Mouse (Mus musculus) intestine, embryonic 14.5 days (tissue): Measurements from ENCODE around the gene Nudt2. TPM values are rescaled to one million over a fixed set of nuclear protein-coding genes. Genes with fewer than 3 reads are reported as not detected.

Experiments used
- polyA plus RNA-seq: library from polyadenylated mRNA; unstranded; fragments of >200 nt; fragmentation: Nextera tagmentation; extraction: Ambion mirVana; gene quantifications from 2 replicates; pipeline ENCODE4 v1.2.1, GENCODE M21; 2014

Nudt2 gene
- polyA plus RNA-seq, 1 experiment from 2014 or later: 58.7 TPM

Other genes starting within 250 kb of the Nudt2 start
- 55.1 TPM in 2 replicates for gene Ubap2, start 190.0 kb upstream of the Nudt2 start, polyA plus RNA-seq
- 44.2 and 44.9 TPM in 2 replicates for gene Dcaf12, start 150.3 kb upstream of the Nudt2 start, polyA plus RNA-seq
- gene Ubap1, start 116.2 kb upstream of the Nudt2 start, polyA plus RNA-seq: 50.5 and 54.8 TPM in 2 replicates
- 5.9 and 7.4 TPM in 2 replicates for gene Kif24, start 264 bp upstream of the Nudt2 start, polyA plus RNA-seq
- gene AI464131, start 37.9 kb downstream of the Nudt2 start, polyA plus RNA-seq: 6.1 and 6.9 TPM in 2 replicates
- 0.61 and 0.83 TPM in 2 replicates for gene 1110017D15Rik, start 52.2 kb downstream of the Nudt2 start, polyA plus RNA-seq
- 2.2 TPM in 2 replicates for gene Fam219a, start 104.4 kb downstream of the Nudt2 start, polyA plus RNA-seq
- gene Dnaic1, start 104.6 kb downstream of the Nudt2 start, polyA plus RNA-seq: 3.4 and 4.9 TPM in 2 replicates
- 13.6 and 14.8 TPM in 2 replicates for gene Enho, start 175.2 kb downstream of the Nudt2 start, polyA plus RNA-seq
- gene Cntfr, start 231.9 kb downstream of the Nudt2 start, polyA plus RNA-seq: 5.2 and 6.2 TPM in 2 replicates
- gene Il11ra1, start 234.8 kb downstream of the Nudt2 start, polyA plus RNA-seq: 130 and 143 TPM in 2 replicates
- gene Rpp25l, start 248.4 kb downstream of the Nudt2 start, polyA plus RNA-seq: 71.9 and 76.4 TPM in 2 replicates